Mouse (Mus musculus): ENCODE measurements around the gene Idua.
A peak's percentile ranks its signal among the peaks of the same experiment; 100 is the strongest.
"Not testable (repeated sequence)": the region's sequence is repeated elsewhere in the genome, so short reads cannot be mapped to it uniquely, and the experiment has no call there.

The Idua gene

GRCm38 (mm10) chr5:108659698-108660631, at the start of gene Idua:
Gene Idua (plus strand): TSS chr5:108660331.
- no peak for DNase-seq (ENCODE audit: low read depth, low spot score)

GRCm38 (mm10) chr5:108610426-108610825, 49.7 kb upstream of the Idua start:
- DNase-seq (ENCODE audit: low read depth, low spot score) = no peak

- no peak for DNase-seq (ENCODE audit: low read depth, low spot score)
Measured at GRCm38 (mm10) chr5:108621870-108622269, 38.3 kb upstream of the Idua start.

- DNase-seq (ENCODE audit: low read depth, low spot score) = no peak
Measured at GRCm38 (mm10) chr5:108626050-108626660, 34.0 kb upstream of the Idua start.

- peak; percentile 30 for DNase-seq (ENCODE audit: low read depth, low spot score)
Measured at GRCm38 (mm10) chr5:108628891-108629633, 31.1 kb upstream of the Idua start.

- peak; percentile 96 for DNase-seq (ENCODE audit: low read depth, low spot score)
Measured at GRCm38 (mm10) chr5:108629634-108630483, 30.3 kb upstream of the Idua start, which contains the start of the genes Gak and Tmem175. Gene Gak (minus strand): TSS chr5:108629755. Gene Tmem175 (plus strand): TSS chr5:108629770.

- DNase-seq (ENCODE audit: low read depth, low spot score) = no peak
Measured at GRCm38 (mm10) chr5:108633676-108634075, 26.5 kb upstream of the Idua start.

- DNase-seq (ENCODE audit: low read depth, low spot score) = not testable (repeated sequence)
Measured at GRCm38 (mm10) chr5:108634088-108634487, 26.0 kb upstream of the Idua start.

GRCm38 (mm10) chr5:108636172-108636571, 24.0 kb upstream of the Idua start:
- no peak for DNase-seq (ENCODE audit: low read depth, low spot score)

GRCm38 (mm10) chr5:108643674-108644073, 16.5 kb upstream of the Idua start:
- DNase-seq (ENCODE audit: low read depth, low spot score) = no peak

GRCm38 (mm10) chr5:108645651-108646342, 14.3 kb upstream of the Idua start:
- no peak for DNase-seq (ENCODE audit: low read depth, low spot score)

GRCm38 (mm10) chr5:108646343-108646660, 13.8 kb upstream of the Idua start:
- DNase-seq (ENCODE audit: low read depth, low spot score) = no peak

GRCm38 (mm10) chr5:108647311-108647710, 12.8 kb upstream of the Idua start:
- DNase-seq (ENCODE audit: low read depth, low spot score) = no peak

GRCm38 (mm10) chr5:108647820-108648465, 12.2 kb upstream of the Idua start:
- DNase-seq (ENCODE audit: low read depth, low spot score) = no peak

- no peak for DNase-seq (ENCODE audit: low read depth, low spot score)
Measured at GRCm38 (mm10) chr5:108648937-108649576, 11.1 kb upstream of the Idua start.

GRCm38 (mm10) chr5:108650341-108650740, 9.8 kb upstream of the Idua start:
- DNase-seq (ENCODE audit: low read depth, low spot score) = no peak

GRCm38 (mm10) chr5:108651136-108651720, 8.9 kb upstream of the Idua start:
- DNase-seq (ENCODE audit: low read depth, low spot score) = no peak

GRCm38 (mm10) chr5:108651823-108652222, 8.3 kb upstream of the Idua start:
- peak; percentile 65 for DNase-seq (ENCODE audit: low read depth, low spot score)

- DNase-seq (ENCODE audit: low read depth, low spot score) = no peak
Measured at GRCm38 (mm10) chr5:108653341-108653740, 6.8 kb upstream of the Idua start.
